Mouse (Mus musculus) heart, postnatal 0 days (tissue): Measurements from ENCODE around the gene Cilp2.

Experiments
- CTCF ChIP-seq: IDR thresholded peaks from 2 replicates; pipeline ENCODE4 v1.5.1; 2016; ENCODE audit warnings: antibody characterized with exemption, control low read depth, low read depth
- EP300 ChIP-seq: IDR thresholded peaks from 2 replicates; pipeline ENCODE4 v1.6.1; 2016; ENCODE audit warnings: antibody characterized with exemption, low read depth

DNA sequence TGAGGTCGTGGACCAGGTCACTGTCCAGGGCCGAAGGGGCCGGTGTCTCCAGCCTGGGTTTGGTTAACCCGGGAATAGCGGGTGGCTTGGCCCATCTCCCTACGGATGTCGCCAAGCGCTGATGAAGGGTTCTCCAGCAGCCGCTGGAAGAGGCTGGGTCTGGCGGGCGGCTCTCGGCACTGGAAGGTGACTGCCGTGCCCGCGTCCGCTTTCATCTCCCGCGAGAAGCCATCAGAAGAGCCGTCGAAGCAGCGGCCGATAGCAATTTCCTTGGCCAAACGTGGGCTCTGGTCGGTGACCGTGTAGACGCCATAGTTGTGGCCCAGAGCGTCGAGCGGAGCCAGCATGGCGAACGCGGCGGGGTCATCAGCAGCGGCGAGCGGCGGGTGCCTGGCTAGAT is 6.6 kb downstream of the Cilp2 start:
- TF ChIP-seq CTCF (no peak), EP300 (no peak)
